Mouse (Mus musculus) adrenal gland, postnatal 14 days (tissue): Measurements from ENCODE around the gene D130040H23Rik. TPM values are rescaled to one million over a fixed set of nuclear protein-coding genes. Genes with fewer than 3 reads are reported as not detected.
"Not testable (repeated sequence)": the region's sequence is repeated elsewhere in the genome, so short reads cannot be mapped to it uniquely, and the experiment has no call there.

ENCODE experiments used
- DNase-seq: peaks from one replicate; pipeline ENCODE4 v3.0.0; 2021; ENCODE audit warnings: mixed read lengths
- long read RNA-seq, 2 experiments: library from polyadenylated mRNA; stranded (forward); transcript quantifications; one replicate each; pipeline ENCODE4 v2.0.0; 2021
- total RNA-seq: library from RNA; stranded (reverse); gene quantifications from 2 replicates; pipeline ENCODE4 v1.2.3, GENCODE M21; 2021

The D130040H23Rik gene
- total RNA-seq: 3.4 and 9.6 TPM in 2 replicates
- long read RNA-seq, experiment 1: 0 reads
- long read RNA-seq, experiment 2: 0 reads

DNA sequence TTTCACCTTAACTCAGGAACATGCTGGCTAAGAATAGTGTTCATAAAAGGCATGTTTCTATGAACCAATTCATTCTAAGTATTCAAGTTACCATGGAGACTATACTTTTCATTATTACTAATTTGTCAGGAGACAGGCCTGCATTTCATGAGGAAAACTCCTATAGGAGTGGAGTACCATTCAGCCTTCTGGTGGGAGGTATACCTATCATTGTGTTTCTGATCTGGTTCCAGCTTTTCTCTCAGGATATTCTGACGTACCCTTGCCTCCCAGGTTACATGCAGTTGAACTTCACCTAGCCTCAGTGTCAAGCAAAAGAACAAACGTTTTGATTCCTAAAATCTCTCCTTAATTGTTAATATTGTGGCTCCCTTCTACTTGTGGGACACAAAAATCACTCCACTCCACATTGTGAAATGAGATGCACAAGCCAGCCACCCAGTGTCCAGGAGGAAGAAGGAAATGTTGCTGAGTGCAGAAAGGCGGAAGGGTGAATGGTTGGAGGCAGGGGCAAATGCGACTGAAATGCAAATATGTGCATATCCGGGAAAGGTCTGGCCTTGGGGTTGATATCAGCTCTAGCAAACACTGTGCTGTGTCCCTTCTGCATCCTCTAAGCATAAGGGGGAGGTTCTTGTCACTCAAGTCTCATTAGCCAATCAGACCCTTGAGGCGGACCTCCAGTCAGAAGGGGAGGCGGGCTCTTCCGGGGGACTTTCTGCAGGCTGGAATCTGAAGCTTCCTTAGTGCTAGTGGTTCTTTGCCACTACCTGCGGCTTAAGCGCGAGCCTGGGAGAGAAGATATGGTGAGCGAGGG lies at the start of gene D130040H23Rik:
TSS of gene D130040H23Rik (plus strand) at position 695 of the 817 bp plus-strand sequence.
- DNase-seq: peak; percentile 81

DNA sequence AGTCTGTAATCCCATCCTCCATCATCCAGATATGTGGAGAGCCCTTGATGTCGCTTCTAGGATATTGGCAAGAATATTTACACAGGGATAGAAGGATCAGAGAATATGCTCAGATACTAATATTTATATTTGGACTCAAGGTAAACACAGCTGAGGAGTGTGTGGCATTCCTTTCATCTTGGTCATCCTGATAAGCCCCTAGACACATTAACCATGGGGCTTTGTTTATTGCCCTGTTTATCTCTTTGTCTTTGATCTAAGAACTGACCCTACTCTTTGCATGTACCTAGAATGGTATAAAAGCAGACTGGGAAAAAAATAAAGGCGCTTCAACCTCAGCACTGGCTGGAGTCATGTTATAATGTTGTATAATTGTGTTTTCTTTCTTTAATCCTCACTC lies 28.3 kb upstream of the D130040H23Rik start:
- DNase-seq: no peak

DNA sequence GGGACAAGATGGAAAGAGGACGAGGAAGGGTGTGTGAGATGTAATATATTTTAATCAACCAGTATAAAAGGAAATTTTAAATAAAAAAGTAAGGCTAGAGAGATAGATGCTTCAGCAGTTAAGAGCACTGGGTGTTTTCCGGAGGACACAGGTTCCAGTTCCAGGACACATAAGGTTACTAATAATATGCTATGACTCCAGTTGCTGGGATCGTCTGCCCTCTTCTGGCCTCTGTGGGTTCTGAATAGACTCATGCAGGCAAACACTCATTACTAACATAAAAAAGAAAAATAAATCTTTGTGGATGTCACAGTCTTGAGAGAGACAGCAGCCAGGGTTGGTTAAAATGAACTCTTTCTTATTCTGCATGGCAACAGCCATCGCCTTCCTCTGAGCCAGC lies 2.4 kb upstream of the D130040H23Rik start:
- DNase-seq: peak; percentile 33

DNA sequence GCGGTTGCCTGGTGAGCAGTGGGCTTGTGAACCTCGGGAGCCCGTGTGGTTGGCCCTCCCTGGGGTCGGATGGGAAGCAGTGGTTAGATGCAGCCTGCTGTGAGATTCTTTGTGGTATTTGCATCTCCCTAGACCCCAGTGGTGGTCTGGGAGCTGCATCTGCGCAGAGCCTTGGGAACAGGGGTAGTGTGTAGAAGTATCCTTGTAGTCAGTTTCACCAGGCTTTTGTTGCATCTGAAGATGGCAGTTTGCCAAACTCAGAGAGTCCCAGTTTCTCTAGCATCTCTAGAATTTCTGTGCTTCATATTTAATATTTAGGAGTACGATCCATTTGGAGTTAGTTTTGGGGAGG lies 299 bp downstream of the D130040H23Rik start:
- DNase-seq: no peak

DNA sequence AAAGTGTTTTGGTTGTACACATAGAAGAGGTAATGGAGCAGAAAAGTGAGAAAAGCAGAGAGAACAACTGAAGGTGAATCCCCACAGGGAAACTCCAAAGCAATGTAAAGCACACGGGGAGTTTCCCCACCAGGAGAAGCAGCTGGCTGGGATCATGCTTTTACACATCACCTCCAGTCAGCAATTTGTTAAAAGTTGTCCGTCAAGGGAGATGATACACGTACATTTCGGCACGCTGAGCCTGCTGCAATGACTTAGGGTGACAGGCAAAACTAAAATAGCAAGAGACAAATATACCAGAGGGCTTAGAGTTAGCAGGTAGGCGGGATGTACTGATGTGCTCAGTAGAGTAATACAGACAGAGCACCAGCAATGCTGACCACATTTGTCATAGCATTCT lies 1.6 kb downstream of the D130040H23Rik start:
- no peak for DNase-seq

DNA sequence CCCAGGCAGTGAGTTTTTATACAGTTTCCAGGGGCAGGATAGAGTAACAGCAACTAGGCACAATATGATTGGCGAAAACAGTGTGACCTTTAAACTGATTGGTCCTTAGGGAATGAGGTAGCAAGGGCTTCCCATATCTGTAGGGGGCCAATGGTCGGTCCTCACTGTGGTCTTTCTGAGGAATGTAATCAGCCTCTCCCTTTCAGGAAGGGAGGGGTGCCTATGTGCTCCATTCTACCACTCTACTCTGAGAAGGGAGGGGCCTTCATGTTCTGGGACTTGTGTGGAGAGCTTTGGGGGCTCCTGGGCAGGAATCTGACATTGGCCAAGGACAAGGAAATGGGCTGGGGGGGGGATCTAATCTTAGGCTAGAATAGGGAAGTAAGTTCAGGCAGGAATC lies 53.9 kb downstream of the D130040H23Rik start:
- no peak for DNase-seq

DNA sequence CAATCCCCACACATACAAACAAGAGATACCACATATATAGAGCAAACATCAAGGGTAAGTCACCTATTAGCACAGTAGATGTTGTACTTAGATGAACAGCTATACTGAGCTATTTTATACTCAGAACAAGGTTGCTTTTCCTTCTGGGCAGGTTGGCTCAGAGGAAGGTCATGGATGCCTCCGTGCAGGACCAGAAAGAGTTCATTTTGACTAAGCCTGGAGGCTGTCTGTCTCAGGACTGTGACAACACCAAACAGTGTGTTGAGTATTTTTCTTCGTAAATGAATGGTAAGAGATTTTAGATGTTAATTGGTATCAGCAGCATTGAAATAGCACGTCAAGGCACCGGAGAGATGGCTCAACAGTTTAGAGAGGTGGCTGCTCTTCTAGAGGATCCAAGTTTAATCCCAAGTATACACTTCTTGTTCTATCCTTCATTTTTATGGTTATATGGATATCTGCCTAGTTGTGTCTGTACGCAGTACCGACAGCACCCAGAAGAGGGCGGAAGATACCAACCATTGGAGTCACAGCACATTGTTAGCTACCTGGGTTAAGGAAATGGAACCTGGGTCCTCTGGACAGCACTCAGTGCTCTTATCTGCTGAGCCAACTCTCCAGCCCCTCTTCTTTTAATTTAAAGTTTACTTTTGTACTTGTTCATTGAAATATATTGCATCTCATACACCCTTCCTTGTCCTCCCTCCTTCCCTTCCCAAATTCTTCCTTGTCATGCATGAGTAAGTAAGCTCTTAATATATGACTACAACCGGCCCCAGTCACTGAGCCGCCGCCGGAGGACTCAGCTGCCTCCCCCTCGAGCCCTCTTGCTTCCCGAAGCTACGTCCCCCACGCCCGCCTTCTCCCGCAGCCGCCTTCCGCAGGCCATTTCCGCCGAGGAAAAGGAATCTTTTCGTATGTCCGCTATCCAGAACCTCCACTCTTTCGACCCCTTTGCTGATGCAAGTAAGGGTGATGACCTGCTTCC lies 57.7 kb downstream of the D130040H23Rik start:
- peak; percentile 85 for DNase-seq

DNA sequence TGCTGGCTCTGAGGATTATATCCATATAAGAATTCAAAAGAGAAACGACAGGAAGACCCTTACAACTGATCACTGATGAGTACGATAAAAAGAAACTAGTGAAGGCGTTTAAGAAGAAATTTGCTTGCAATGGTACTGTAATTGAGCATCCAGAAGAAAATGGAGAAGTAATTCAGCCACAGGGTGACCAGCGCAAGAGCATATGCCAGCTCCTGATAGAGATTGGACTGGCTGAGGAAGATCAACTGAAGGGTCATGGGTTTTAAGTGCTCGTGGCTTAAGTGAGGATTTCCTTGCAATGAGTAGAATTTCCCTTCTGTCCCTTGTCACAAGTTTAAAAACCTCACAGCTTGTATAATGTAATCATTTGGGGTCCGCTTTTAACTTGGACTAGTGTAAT lies 58.4 kb downstream of the D130040H23Rik start:
- DNase-seq: not testable (repeated sequence)

Other genes with a start within 250 kb of the D130040H23Rik start
- gene Zfp930, start 62.0 kb upstream of the D130040H23Rik start, total RNA-seq: 9.9 and 11.9 TPM in 2 replicates
- not detected in 2 replicates for gene Gm9495, start 182.5 kb downstream of the D130040H23Rik start, total RNA-seq